8 mouse cellular contexts compared by ENCODE assay signal in the genomic region with DNA sequence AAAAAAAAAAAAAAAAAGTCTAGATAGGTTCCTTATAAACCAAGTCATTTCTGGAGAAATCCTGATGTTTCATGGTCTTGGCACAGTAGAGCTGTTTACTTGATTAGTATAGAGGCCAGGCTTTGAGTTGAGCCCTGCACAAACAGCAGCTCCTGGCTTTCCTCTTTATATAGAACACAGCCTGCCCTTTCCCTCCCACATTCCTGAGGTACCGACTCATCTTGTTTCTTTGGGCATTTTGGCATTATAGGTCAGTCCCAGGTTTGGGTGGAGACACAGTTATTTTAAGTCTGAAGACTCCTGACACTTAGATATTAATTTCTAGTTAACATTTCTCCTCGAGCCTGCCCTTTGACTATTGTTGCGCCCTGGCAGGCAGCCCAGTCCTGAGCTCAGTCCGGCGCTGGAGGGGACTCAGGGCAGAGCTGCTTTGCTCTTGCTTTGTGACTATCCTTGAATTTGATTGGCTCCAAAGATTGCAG.
DNase-seq lines count a peak whose midpoint lies in the region; TF ChIP-seq lines count a peak whose summit lies in the region.

No protein-coding gene starts in this region.

- peak; percentile 33 to 47 for DNase-seq in cerebellum, postnatal 10 days
- DNase-seq in cerebellum, adult 18-20 months: no peak
- DNase-seq in Muller cell, postnatal 12 days (ENCODE audit: inconsistent ontology term): peak; percentile 70
- peak; percentile 16 to 34 for DNase-seq in heart, adult 9 months (ENCODE audit: low spot score in 2 of 2)
- peak; percentile 14 for DNase-seq in lung, adult 2 months
- no peak for DNase-seq in layer of hippocampus, adult 9-10 months (ENCODE audit: low spot score)
- no peak for DNase-seq in thymus, postnatal 25 days
- no peak for DNase-seq in layer of hippocampus, postnatal 36 days

- WGBS in lung, adult 2 months: 23% methylated on average over 5 of the region's 5 CpGs

- H3K4me1 ChIP-seq in lung, adult 2 months (ENCODE audit: control insufficient read depth, insufficient read depth, low read length): no peaks in the 10 kb centered on the region

- no peak overlapping the region for H3K4me3 ChIP-seq in lung, adult 2 months (replicated peaks; ENCODE audit: extremely low read depth, low read depth, low read length)

- TF ChIP-seq POLR2A in lung, adult 2 months (IDR thresholded peaks at IDR 0.05; ENCODE audit: borderline replicate concordance, extremely low read depth, low read depth, low read length): no peak

- TF ChIP-seq CTCF in lung, adult 2 months (IDR thresholded peaks at IDR 0.05; ENCODE audit: insufficient read depth, low read length): no peak

Comparison
In these comparisons a context has a peak if more than half of its experiments do, and no peak if none do; other contexts are left out.
1. DNase-seq: peak in cerebellum, postnatal 10 days (2 of 2), Muller cell, postnatal 12 days (single experiment), heart, adult 9 months (2 of 2) and lung, adult 2 months (single experiment); none in cerebellum, adult 18-20 months (0 of 2), layer of hippocampus, adult 9-10 months (single experiment), thymus, postnatal 25 days (single experiment) and layer of hippocampus, postnatal 36 days (0 of 2).